Mouse (Mus musculus): ENCODE measurements at regions not wholly inside any gene's neighbourhood (a gene's known extent, or its start where the extent isn't known, plus 50 kb on each side); places are given as distances from the start of the nearest gene placed in this dataset.
"Not testable (repeated sequence)": the region's sequence is repeated elsewhere in the genome, so short reads cannot be mapped to it uniquely, and the experiment has no call there.

- DNase-seq (ENCODE audit: low spot score in 2 of 2), result no peak
Measured at GRCm38 (mm10) chr3:56980593-56981304, 321.0 kb downstream of the Tm4sf1 start.

GRCm38 (mm10) chr3:56966008-56966407, 335.8 kb downstream of the Tm4sf1 start:
- DNase-seq (ENCODE audit: low spot score in 2 of 2), result no peak

- no peak for DNase-seq (ENCODE audit: low spot score in 2 of 2)
Measured at GRCm38 (mm10) chr3:56965444-56965843, 336.3 kb downstream of the Tm4sf1 start.

GRCm38 (mm10) chr3:56964156-56964555, 337.6 kb downstream of the Tm4sf1 start:
- DNase-seq (ENCODE audit: low spot score in 2 of 2), result no peak

GRCm38 (mm10) chr3:56963251-56963650, 338.5 kb downstream of the Tm4sf1 start:
- no peak for DNase-seq (ENCODE audit: low spot score in 2 of 2)

- no peak for DNase-seq (ENCODE audit: low spot score in 2 of 2)
Measured at GRCm38 (mm10) chr3:56962248-56963013, 339.4 kb downstream of the Tm4sf1 start.

- DNase-seq (ENCODE audit: low spot score in 2 of 2), result no peak
Measured at GRCm38 (mm10) chr3:56956978-56957377, 344.8 kb downstream of the Tm4sf1 start.

GRCm38 (mm10) chr3:56955799-56956121, 346.0 kb downstream of the Tm4sf1 start:
- DNase-seq (ENCODE audit: low spot score in 2 of 2), result no peak

- DNase-seq (ENCODE audit: low spot score in 2 of 2), result no peak
Measured at GRCm38 (mm10) chr3:56955098-56955798, 346.5 kb downstream of the Tm4sf1 start.

GRCm38 (mm10) chr3:56942557-56942956, 359.2 kb downstream of the Tm4sf1 start:
- DNase-seq (ENCODE audit: low spot score in 2 of 2), result not testable (repeated sequence)

GRCm38 (mm10) chr3:56928940-56929339, 372.8 kb downstream of the Tm4sf1 start:
- DNase-seq (ENCODE audit: low spot score in 2 of 2), result not testable (repeated sequence)

- no peak for DNase-seq (ENCODE audit: low spot score in 2 of 2)
Measured at GRCm38 (mm10) chr3:56898491-56898890, 403.3 kb downstream of the Tm4sf1 start.

GRCm38 (mm10) chr3:56877062-56877461, 424.7 kb downstream of the Tm4sf1 start:
- no peak for DNase-seq (ENCODE audit: low spot score in 2 of 2)

- DNase-seq (ENCODE audit: low spot score in 2 of 2), result no peak
Measured at GRCm38 (mm10) chr3:56863591-56863990, 438.2 kb downstream of the Tm4sf1 start.

GRCm38 (mm10) chr3:56859841-56860240, 441.9 kb downstream of the Tm4sf1 start:
- no peak for DNase-seq (ENCODE audit: low spot score in 2 of 2)

- DNase-seq (ENCODE audit: low spot score in 2 of 2), result no peak
Measured at GRCm38 (mm10) chr3:56845462-56845770, 456.4 kb downstream of the Tm4sf1 start.

- no peak for DNase-seq (ENCODE audit: low spot score in 2 of 2)
Measured at GRCm38 (mm10) chr3:56844681-56845461, 456.9 kb downstream of the Tm4sf1 start.

- no peak for DNase-seq (ENCODE audit: low spot score in 2 of 2)
Measured at GRCm38 (mm10) chr3:56837176-56837575, 464.6 kb downstream of the Tm4sf1 start.

GRCm38 (mm10) chr3:56830315-56831097, 471.3 kb downstream of the Tm4sf1 start:
- DNase-seq (ENCODE audit: low spot score in 2 of 2), result no peak

- no peak for DNase-seq (ENCODE audit: low spot score in 2 of 2)
Measured at GRCm38 (mm10) chr3:56824157-56824556, 477.6 kb downstream of the Tm4sf1 start.

GRCm38 (mm10) chr3:56810548-56811071, 491.2 kb downstream of the Tm4sf1 start:
- no peak for DNase-seq (ENCODE audit: low spot score in 2 of 2)
